Mouse (Mus musculus) ES-E14 (cell line): ENCODE measurements at regions not wholly inside any gene's neighbourhood (a gene's known extent, or its start where the extent isn't known, plus 50 kb on each side); places are given as distances from the start of the nearest gene placed in this dataset.

ENCODE experiments used
- CHD2 ChIP-seq: IDR thresholded peaks from 2 replicates; pipeline ENCODE4 v1.6.1; 2014; ENCODE audit warnings: mild to moderate bottlenecking, low read depth, low read length, inconsistent platforms
- MAFK ChIP-seq: IDR thresholded peaks from 2 replicates; pipeline ENCODE4 v1.6.1; 2014; ENCODE audit warnings: mild to moderate bottlenecking, low read depth, low read length, inconsistent platforms; ENCODE audit not compliant: insufficient read depth
- ZC3H11A ChIP-seq: IDR thresholded peaks from 2 replicates; pipeline ENCODE4 v1.6.1; 2012; ENCODE audit warnings: low read depth, mild to moderate bottlenecking, inconsistent platforms, low read length, borderline replicate concordance
- ZNF384 ChIP-seq: IDR thresholded peaks from 2 replicates; pipeline ENCODE4 v1.6.1; 2012; ENCODE audit warnings: low read depth, low read length, inconsistent platforms

DNA sequence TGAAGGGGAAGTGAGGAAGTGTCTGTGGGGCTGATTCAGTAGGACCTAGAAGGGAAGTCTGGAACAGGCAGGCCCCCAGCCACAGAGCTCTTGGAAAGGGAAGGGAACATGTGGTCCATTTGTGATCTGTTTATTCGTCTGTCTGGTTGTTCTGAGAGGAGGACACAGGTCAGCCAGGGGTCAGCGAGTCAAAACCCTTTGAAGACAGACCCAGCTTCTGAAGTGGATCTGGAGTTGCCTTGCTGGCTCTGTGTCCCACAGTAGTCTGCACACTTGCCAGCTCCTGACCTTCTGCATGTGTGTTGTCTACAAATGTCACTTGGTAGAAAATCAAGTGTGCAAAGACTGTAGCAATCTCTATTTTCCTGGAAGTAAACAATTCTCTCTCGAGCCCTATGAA is 119.3 kb upstream of the Osr1 start:
- TF ChIP-seq CHD2 (no peak), ZC3H11A (no peak), ZNF384 (no peak), MAFK (no peak)
